Mouse (Mus musculus): ENCODE measurements around the gene Paqr3. TPM values are rescaled to one million over a fixed set of nuclear protein-coding genes. Genes with fewer than 3 reads are reported as not detected.
A peak's percentile ranks its signal among the peaks of the same experiment; 100 is the strongest.

Gene Paqr3
- total RNA-seq, 2 experiments from 2014 or later, result 2.8 TPM

GRCm38 (mm10) chr5:97087746-97088145 lies 23.6 kb downstream of the Paqr3 start:
- no peak for DNase-seq
- intact Hi-C loops (cut with DNase I; ENCODE audit: low total_unique reads), result no loop called here

GRCm38 (mm10) chr5:97087030-97087630 lies 24.3 kb downstream of the Paqr3 start:
- DNase-seq, result peak; percentile 22
- intact Hi-C loops (cut with DNase I; ENCODE audit: low total_unique reads), result no loop called here

- intact Hi-C loops (cut with DNase I; ENCODE audit: low total_unique reads), result no loop called here
- DNase-seq, result no peak
Measured at GRCm38 (mm10) chr5:97085071-97085470, 26.3 kb downstream of the Paqr3 start.

- intact Hi-C loops (cut with DNase I; ENCODE audit: low total_unique reads), result no loop called here
- DNase-seq, result no peak
Measured at GRCm38 (mm10) chr5:97084541-97084940, 26.9 kb downstream of the Paqr3 start.

- intact Hi-C loops (cut with DNase I; ENCODE audit: low total_unique reads), result no loop called here
- no peak for DNase-seq
Measured at GRCm38 (mm10) chr5:97083701-97084100, 27.7 kb downstream of the Paqr3 start.

- no peak for DNase-seq
- intact Hi-C loops (cut with DNase I; ENCODE audit: low total_unique reads), result no loop called here
Measured at GRCm38 (mm10) chr5:97081481-97081880, 29.9 kb downstream of the Paqr3 start.

- intact Hi-C loops (cut with DNase I; ENCODE audit: low total_unique reads), result no loop called here
- no peak for DNase-seq
Measured at GRCm38 (mm10) chr5:97078641-97079040, 32.8 kb downstream of the Paqr3 start.

GRCm38 (mm10) chr5:97077676-97078075 lies 33.7 kb downstream of the Paqr3 start:
- DNase-seq, result no peak
- intact Hi-C loops (cut with DNase I; ENCODE audit: low total_unique reads), result no loop called here

GRCm38 (mm10) chr5:97076167-97076566 lies 35.2 kb downstream of the Paqr3 start:
- intact Hi-C loops (cut with DNase I; ENCODE audit: low total_unique reads), result no loop called here
- no peak for DNase-seq

GRCm38 (mm10) chr5:97075476-97076151 lies 35.8 kb downstream of the Paqr3 start:
- intact Hi-C loops (cut with DNase I; ENCODE audit: low total_unique reads), result no loop called here
- no peak for DNase-seq

GRCm38 (mm10) chr5:97065746-97066145 lies 45.6 kb downstream of the Paqr3 start:
- no peak for DNase-seq
- intact Hi-C loops (cut with DNase I; ENCODE audit: low total_unique reads), result no loop called here

GRCm38 (mm10) chr5:97062041-97062440 lies 49.4 kb downstream of the Paqr3 start:
- no peak for DNase-seq
- intact Hi-C loops (cut with DNase I; ENCODE audit: low total_unique reads), result no loop called here

- DNase-seq, result no peak
- intact Hi-C loops (cut with DNase I; ENCODE audit: low total_unique reads), result no loop called here
Measured at GRCm38 (mm10) chr5:97060864-97061263, 50.5 kb downstream of the Paqr3 start.

- DNase-seq, result no peak
- intact Hi-C loops (cut with DNase I; ENCODE audit: low total_unique reads), result loop anchor here (5.0 kb wide), 2 partner anchors 185 to 205 kb away; no protein-coding TSS in a partner anchor
Measured at GRCm38 (mm10) chr5:97056791-97057450, 54.5 kb downstream of the Paqr3 start.

GRCm38 (mm10) chr5:97056359-97056758 lies 55.0 kb downstream of the Paqr3 start:
- intact Hi-C loops (cut with DNase I; ENCODE audit: low total_unique reads), result loop anchor here (5.0 kb wide), 2 partner anchors 184 to 204 kb away; no protein-coding TSS in a partner anchor
- no peak for DNase-seq

GRCm38 (mm10) chr5:97055511-97056068 lies 55.8 kb downstream of the Paqr3 start:
- intact Hi-C loops (cut with DNase I; ENCODE audit: low total_unique reads), result loop anchor here (5.0 kb wide), 2 partner anchors 183 to 203 kb away; no protein-coding TSS in a partner anchor
- no peak for DNase-seq

- intact Hi-C loops (cut with DNase I; ENCODE audit: low total_unique reads), result loop anchor here (5.0 kb wide), 2 partner anchors 182 to 202 kb away; no protein-coding TSS in a partner anchor
- DNase-seq, result no peak
Measured at GRCm38 (mm10) chr5:97054801-97055200, 56.6 kb downstream of the Paqr3 start.

GRCm38 (mm10) chr5:97054166-97054565 lies 57.2 kb downstream of the Paqr3 start:
- DNase-seq, result no peak
- intact Hi-C loops (cut with DNase I; ENCODE audit: low total_unique reads), result no loop called here

GRCm38 (mm10) chr5:97048905-97049304 lies 62.5 kb downstream of the Paqr3 start:
- intact Hi-C loops (cut with DNase I; ENCODE audit: low total_unique reads), result no loop called here
- no peak for DNase-seq

GRCm38 (mm10) chr5:97046680-97047079 lies 64.7 kb downstream of the Paqr3 start:
- intact Hi-C loops (cut with DNase I; ENCODE audit: low total_unique reads), result no loop called here
- no peak for DNase-seq

All from gastrocnemius, postnatal 14 days (tissue).